Mouse (Mus musculus) liver, embryonic 14.5 days (tissue): ENCODE data around the gene Gm44596.

ENCODE experiments used
- CTCF ChIP-seq: IDR thresholded peaks from 2 replicates; pipeline ENCODE4 v1.5.1; 2016; ENCODE audit warnings: antibody characterized with exemption, low read depth, control low read depth
- EP300 ChIP-seq: IDR thresholded peaks from 2 replicates; pipeline ENCODE4 v1.6.1; 2016; ENCODE audit warnings: antibody characterized with exemption, low read depth

- TF ChIP-seq CTCF, result no peak
- no peak for TF ChIP-seq EP300
Measured at GRCm38 (mm10) chr6:128410305-128410704, 35.0 kb downstream of the Gm44596 start.
